Mouse (Mus musculus) heart, adult 2 months (tissue): ENCODE results near the gene Slc35a5.

Experiments used
- CTCF ChIP-seq: fragments of 200-600 bp; IDR thresholded peaks from 2 replicates; pipeline ENCODE4 v1.8.1; 2022; ENCODE audit warnings: antibody characterized with exemption, mild to moderate bottlenecking, moderate library complexity
- EP300 ChIP-seq: fragments of 200-500 bp; IDR thresholded peaks from 2 replicates; pipeline ENCODE4 v1.6.1; 2011; ENCODE audit warnings: low read depth, low read length, control low read depth; ENCODE audit not compliant: insufficient read depth
- POLR2A ChIP-seq: fragments of 200-500 bp; IDR thresholded peaks from 2 replicates; pipeline ENCODE4 v1.6.1; 2011; ENCODE audit warnings: mild to moderate bottlenecking, low read depth, low read length, control low read depth; ENCODE audit not compliant: insufficient read depth

DNA sequence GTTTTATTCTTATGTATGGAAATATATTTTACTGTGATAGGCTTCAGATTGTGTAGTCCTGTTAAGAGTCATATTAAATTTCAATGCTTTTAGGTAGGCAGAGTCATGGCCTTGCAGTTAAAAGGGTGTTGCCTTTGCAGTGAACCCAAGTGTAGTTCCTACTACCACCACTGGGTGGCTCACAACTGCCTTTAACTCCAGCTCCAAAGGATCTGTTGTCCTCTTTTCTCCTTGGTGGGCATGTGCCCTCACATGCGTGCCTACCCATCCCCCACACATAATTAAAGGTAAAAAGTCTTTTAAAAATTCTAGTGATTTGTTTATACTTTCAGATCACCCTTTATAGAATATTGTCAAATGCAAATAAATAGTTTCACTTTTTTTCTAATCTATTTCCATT is 34.1 kb upstream of the Slc35a5 start:
- TF ChIP-seq CTCF (peak; percentile 100; the same call in 1 of the 2 replicates), POLR2A (no peak), EP300 (0 out of 2 replicates have a peak, but pooled peaks have one; percentile 31)
